Mouse (Mus musculus) liver, embryonic 14.5 days (tissue): ENCODE results near the gene Wfdc8. TPM values are rescaled to one million over a fixed set of nuclear protein-coding genes. Genes with fewer than 3 reads are reported as not detected.

Experiments used
- ATAC-seq: fragments of 200-750 bp; cut with Nextera tagmentation; 2 replicates; pipeline ENCODE4 v1.8.0; 2017; ENCODE audit warnings: moderate number of reproducible peaks, mild to moderate bottlenecking, moderate library complexity; ENCODE audit not compliant: insufficient read depth
- DNase-seq, 3 experiments: peaks; one replicate each; pipeline ENCODE4 v3.0.0-alpha.2; 2012 to 2013; ENCODE audit warnings: low read depth in 3 of 3, low spot score in 3 of 3
- H3K27ac ChIP-seq: fragments of 300-500 bp; sonication (generic); 2 replicates; pipeline ENCODE4 v1.5.1; 2014; ENCODE audit warnings: moderate library complexity, mild to moderate bottlenecking, control low read depth, inconsistent platforms
- H3K27me3 ChIP-seq: fragments of 300-500 bp; sonication (generic); 2 replicates; pipeline ENCODE4 v1.6.1; 2014; ENCODE audit warnings: mild to moderate bottlenecking, low read length, moderate library complexity; ENCODE audit not compliant: control insufficient read depth, insufficient read depth
- H3K36me3 ChIP-seq: fragments of 300-500 bp; sonication (generic); replicated peaks from 2 replicates; pipeline ENCODE4 v1.6.1; 2014; ENCODE audit warnings: low read depth; ENCODE audit not compliant: control insufficient read depth, insufficient read depth
- H3K4me1 ChIP-seq, 2 experiments: fragments of 200-500 bp in 1 of 2; fragments of 300-500 bp in 1 of 2; sonication (generic) in 1 of 2; replicated peaks; 2 replicates each; pipeline ENCODE4 v1.6.1; 2012 to 2014; ENCODE audit warnings: antibody characterized with exemption in 1 of 2, inconsistent platforms in 1 of 2, low read length in 1 of 2; ENCODE audit not compliant: control insufficient read depth in 2 of 2, insufficient read depth in 2 of 2
- H3K4me2 ChIP-seq: fragments of 300-500 bp; sonication (generic); 2 replicates; pipeline ENCODE4 v1.6.1; 2014; ENCODE audit warnings: low read depth, mild to moderate bottlenecking, control low read depth, moderate library complexity
- H3K4me3 ChIP-seq, 2 experiments: fragments of 200-500 bp in 1 of 2; fragments of 300-500 bp in 1 of 2; sonication (generic) in 1 of 2; 2 replicates each; pipeline ENCODE4 v1.5.1; 2012 to 2014; ENCODE audit warnings: low read depth in 2 of 2, low read length in 2 of 2, mild to moderate bottlenecking in 2 of 2, control low read depth in 1 of 2, inconsistent platforms in 1 of 2, moderate library complexity in 1 of 2; ENCODE audit not compliant: insufficient read depth in 1 of 2
- H3K9ac ChIP-seq: fragments of 300-500 bp; sonication (generic); replicated peaks from 2 replicates; pipeline ENCODE4 v1.6.1; 2014; ENCODE audit warnings: mild to moderate bottlenecking, control low read depth, moderate library complexity
- H3K9me3 ChIP-seq: fragments of 300-500 bp; sonication (generic); 2 replicates; pipeline ENCODE4 v1.6.1; 2016; ENCODE audit warnings: low read length, mixed read lengths; ENCODE audit not compliant: control insufficient read depth
- CTCF ChIP-seq: IDR thresholded peaks from 2 replicates; pipeline ENCODE4 v1.5.1; 2016; ENCODE audit warnings: antibody characterized with exemption, low read depth, control low read depth
- EP300 ChIP-seq: IDR thresholded peaks from 2 replicates; pipeline ENCODE4 v1.6.1; 2016; ENCODE audit warnings: antibody characterized with exemption, low read depth
- WGBS: fragments of 180-500 bp; shearing (Covaris S2); extraction: QIAGEN DNeasy Blood & Tissue Kit; methylation state at CpG from one replicate; pipeline ENCODE4 v1.1.7; 2014; ENCODE audit not compliant: insufficient replicate concordance; 5-methylcytosine and 5-hydroxymethylcytosine counted together
- polyA plus RNA-seq, 2 experiments: library from polyadenylated mRNA; depleted of rRNA in 1 of 2; stranded (reverse) in 1 of 2; unstranded in 1 of 2; fragments of >200 nt; fragmentation: Nextera tagmentation in 1 of 2; extraction: Ambion mirVana in 1 of 2; gene quantifications; 2 replicates each; pipeline versions ENCODE4 v1.2.1 to v1.2.3; 2012 to 2014

Wfdc8 gene
- polyA plus RNA-seq, 2 experiments, result not detected

DNA sequence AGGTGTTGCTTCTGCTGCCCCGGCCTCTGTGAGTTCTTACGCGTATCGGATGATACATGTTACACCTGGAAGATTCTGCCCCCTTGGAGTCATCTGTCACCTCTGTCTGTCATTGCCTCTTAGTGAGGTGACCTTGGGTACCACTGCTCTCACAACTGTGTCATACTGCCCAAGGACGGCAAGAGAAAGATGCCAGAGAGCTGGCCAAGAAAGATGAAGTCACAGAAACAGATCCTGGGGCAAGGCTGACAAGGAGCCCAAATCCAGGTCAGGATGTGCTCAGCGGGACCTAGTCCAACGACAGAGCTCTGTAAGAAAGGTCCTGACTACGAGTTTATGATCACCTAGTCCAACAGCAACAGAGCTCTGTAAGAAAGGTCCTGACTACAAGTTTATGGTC lies 53.3 kb downstream of the Wfdc8 start:
- ATAC-seq (no peak), DNase-seq (no peak)
- Histone ChIP-seq H3K36me3 (no peaks in the 10 kb centered on the region), H3K4me3 (no peak overlapping the region), H3K27ac (no peak overlapping the region), H3K4me2 (no peak overlapping the region), H3K4me1 (peaks cover 0 to 5% of the 10 kb centered on the region in 2 experiments; a peak in 1 of 4 replicates), H3K27me3 (peaks cover 20% of the 10 kb centered on the region), H3K9ac (no peak overlapping the region), H3K9me3 (no peaks in the 10 kb centered on the region)
- TF ChIP-seq EP300, result no peak
- TF ChIP-seq CTCF, result no peak
- WGBS, result 73% methylated on average over 8 of the region's 8 CpGs

DNA sequence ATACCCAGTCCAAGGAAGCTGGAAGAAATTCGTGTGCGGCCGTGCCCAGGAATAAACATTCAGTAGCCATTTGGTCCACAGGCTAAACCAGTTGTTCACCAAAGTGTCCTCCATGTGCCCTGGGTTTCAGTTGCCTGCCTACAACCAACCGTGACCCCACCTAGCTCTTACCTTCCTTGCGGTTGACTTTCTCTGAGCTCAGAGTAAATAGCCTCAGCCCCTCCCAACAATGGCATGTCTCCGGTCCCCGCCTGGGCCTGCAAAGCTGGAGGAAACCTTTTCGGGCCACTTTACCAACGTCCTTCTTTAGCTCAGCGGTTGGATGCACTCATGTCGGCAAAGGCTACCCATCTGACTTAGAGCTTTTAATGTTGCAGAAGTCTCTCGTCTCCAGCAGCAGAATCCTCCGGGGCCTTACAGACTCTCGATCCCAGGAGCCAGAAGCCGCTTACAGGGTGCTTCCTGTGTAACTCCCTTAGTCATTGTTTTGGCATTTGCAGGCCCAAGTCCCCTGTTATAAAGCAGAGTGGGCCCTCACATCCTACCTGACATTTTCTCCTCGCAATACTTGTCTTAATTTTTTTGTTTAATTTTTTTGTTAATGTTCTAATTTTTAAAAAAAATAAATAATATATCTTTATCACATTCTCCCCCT lies 54.3 kb downstream of the Wfdc8 start:
- TF ChIP-seq EP300, result no peak
- no peak for TF ChIP-seq CTCF
- Histone ChIP-seq H3K36me3 (no peaks in the 10 kb centered on the region), H3K4me2 (no peak overlapping the region), H3K4me3 (no peak overlapping the region), H3K27ac (no peak overlapping the region), H3K9me3 (no peaks in the 10 kb centered on the region), H3K9ac (no peak overlapping the region), H3K27me3 (peaks cover 14% of the 10 kb centered on the region), H3K4me1 (peaks cover 0 to 5% of the 10 kb centered on the region in 2 experiments; a peak in 1 of 4 replicates)
- ATAC-seq (no peak), DNase-seq (no peak)
- 17% methylated on average over 16 of the region's 16 CpGs for WGBS

DNA sequence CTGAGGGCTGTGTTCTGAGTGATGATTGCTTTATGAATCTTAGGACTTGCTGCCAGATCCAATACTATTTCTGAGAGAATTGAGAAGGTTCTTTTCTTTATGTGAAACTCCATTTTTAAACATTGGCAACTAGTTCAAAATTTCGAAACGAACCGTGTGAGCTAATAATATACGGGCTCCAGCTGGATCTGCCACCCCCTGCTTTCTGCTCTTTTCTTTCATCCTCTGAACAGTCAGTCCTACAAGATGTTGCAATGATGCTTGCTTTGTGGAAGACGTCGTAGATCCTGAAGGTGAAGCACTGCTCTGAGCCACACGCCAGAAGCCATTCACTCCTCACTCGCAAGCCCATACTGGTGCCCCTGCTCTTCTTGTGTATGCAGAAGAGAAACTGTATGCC lies 55.0 kb downstream of the Wfdc8 start:
- no peak for ATAC-seq
- peaks cover 0 to 5% of the 10 kb centered on the region in 2 experiments; a peak in 1 of 4 replicates for H3K4me1 ChIP-seq
- H3K27me3 ChIP-seq, result peaks cover 9% of the 10 kb centered on the region
- no peak overlapping the region for H3K9ac ChIP-seq
- 69% methylated on average over 8 of the region's 8 CpGs for WGBS
- no peak overlapping the region for H3K4me3 ChIP-seq
- H3K4me2 ChIP-seq, result no peak overlapping the region
- no peaks in the 10 kb centered on the region for H3K9me3 ChIP-seq
- no peaks in the 10 kb centered on the region for H3K36me3 ChIP-seq
- TF ChIP-seq EP300, result no peak
- no peak for TF ChIP-seq CTCF
- H3K27ac ChIP-seq, result no peak overlapping the region
- DNase-seq, result no peak

DNA sequence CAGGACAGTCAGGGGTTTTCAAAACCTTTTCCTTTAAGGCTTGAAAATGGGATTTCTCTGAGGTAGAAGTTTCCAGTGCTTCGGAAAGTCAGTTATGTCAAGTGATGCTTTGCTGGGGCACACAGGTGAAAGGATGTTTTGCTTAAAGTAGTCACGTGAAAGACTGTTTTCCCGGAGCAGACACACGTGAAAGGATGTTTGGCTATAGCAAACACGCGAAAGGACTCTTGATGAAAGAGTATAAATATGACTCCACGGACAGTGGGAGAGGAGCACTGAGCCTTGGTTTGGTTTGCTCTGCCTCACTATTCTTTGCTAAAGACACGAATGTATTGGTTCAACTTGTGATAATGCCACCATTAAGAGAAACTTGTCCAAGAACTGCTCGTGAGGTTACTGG lies 61.9 kb downstream of the Wfdc8 start:
- H3K9ac ChIP-seq, result no peak overlapping the region
- no peaks in the 10 kb centered on the region for H3K27me3 ChIP-seq
- H3K4me2 ChIP-seq, result no peak overlapping the region
- H3K4me3 ChIP-seq, result no peak overlapping the region
- ATAC-seq (no peak), DNase-seq (no peak)
- TF ChIP-seq CTCF (no peak), EP300 (no peak)
- WGBS, result 56% methylated on average over 9 of the region's 9 CpGs
- H3K27ac ChIP-seq, result no peak overlapping the region
- no peaks in the 10 kb centered on the region for H3K9me3 ChIP-seq
- H3K4me1 ChIP-seq, result no peaks in the 10 kb centered on the region
- H3K36me3 ChIP-seq, result no peaks in the 10 kb centered on the region

DNA sequence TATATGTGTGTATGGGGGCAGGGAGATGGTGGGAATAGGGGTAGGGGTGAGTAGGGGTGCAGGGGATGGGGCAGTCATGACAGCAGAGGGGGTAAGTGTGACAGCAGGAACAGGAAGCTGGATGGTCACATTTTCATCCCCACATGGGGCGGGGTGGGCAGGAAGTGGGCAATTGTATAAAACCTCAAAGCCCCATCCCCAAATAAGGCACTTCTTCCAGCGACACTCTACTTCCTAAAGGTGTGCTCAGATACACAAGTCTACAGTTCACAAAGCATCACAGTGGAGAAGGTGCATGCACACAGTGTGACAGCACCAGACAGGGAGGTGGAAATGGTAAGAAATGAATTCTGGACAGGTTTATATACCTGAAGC lies 62.5 kb downstream of the Wfdc8 start:
- ATAC-seq (no peak), DNase-seq (no peak)
- Histone ChIP-seq H3K9ac (no peak overlapping the region), H3K27ac (no peak overlapping the region), H3K4me3 (no peak overlapping the region), H3K27me3 (no peaks in the 10 kb centered on the region), H3K4me2 (no peak overlapping the region), H3K9me3 (no peaks in the 10 kb centered on the region), H3K36me3 (no peaks in the 10 kb centered on the region), H3K4me1 (no peaks in the 10 kb centered on the region)
- WGBS, result 8% methylated on average over 2 of the region's 2 CpGs
- TF ChIP-seq CTCF (no peak), EP300 (no peak)
